Mouse (Mus musculus): ENCODE results near the gene Krtap4-7.

- TF ChIP-seq CTCF (IDR thresholded peaks at IDR 0.05; ENCODE audit: borderline replicate concordance, control insufficient read depth, extremely low read depth, insufficient read depth, low read length, poor library complexity) (no peak), POLR2A (IDR thresholded peaks at IDR 0.05; ENCODE audit: control insufficient read depth, extremely low read depth, insufficient read depth, low read length, poor library complexity) (no peak)
These were observed 34.8 kb downstream of the Krtap4-7 start for GRCm38 (mm10) chr11:99609126-99609525.

All from thymus, adult 2 months (tissue).